Mouse (Mus musculus) megakaryocyte, embryonic 14.5 days (primary cell): ENCODE measurements at regions not wholly inside any gene's neighbourhood (a gene's known extent, or its start where the extent isn't known, plus 50 kb on each side); places are given as distances from the start of the nearest gene placed in this dataset.

Experiments used
- FLI1 ChIP-seq: IDR thresholded peaks from 2 replicates; pipeline ENCODE4 v1.6.1; 2012; ENCODE audit warnings: low read length, inconsistent platforms, mixed read lengths
- GATA1 ChIP-seq: IDR thresholded peaks from 3 replicates; pipeline ENCODE4 v1.6.1; 2012; ENCODE audit warnings: mixed read lengths, low read length, inconsistent platforms, borderline replicate concordance

DNA sequence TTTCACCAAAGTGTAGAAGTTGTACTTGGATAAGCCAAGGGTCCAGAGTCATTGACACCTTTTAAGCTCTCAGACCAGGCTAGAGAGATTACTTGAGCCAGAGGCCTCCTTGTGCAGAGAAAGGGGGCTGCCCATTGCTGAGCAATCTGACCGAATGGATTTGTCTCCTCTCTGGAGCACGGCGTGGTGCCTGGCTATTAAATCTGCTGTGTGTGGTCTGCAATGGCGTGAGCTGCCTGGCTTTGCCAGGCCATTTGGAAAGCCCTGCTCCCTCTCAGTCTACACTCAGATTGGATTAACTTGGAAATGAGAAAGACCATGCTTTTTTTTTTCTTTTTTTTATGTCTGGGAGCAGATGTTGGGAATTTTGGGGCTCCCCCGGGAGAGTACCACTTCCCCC, 633.3 kb upstream of the Sall1 start:
- TF ChIP-seq GATA1 (no peak), FLI1 (no peak)
